Mouse (Mus musculus) liver, postnatal 0 days (tissue): ENCODE results near the gene Hhipl1. TPM values are rescaled to one million over a fixed set of nuclear protein-coding genes. Genes with fewer than 3 reads are reported as not detected.

ENCODE experiments used
- ATAC-seq: fragments of 200-750 bp; cut with Nextera tagmentation; 2 replicates; pipeline ENCODE4 v1.8.0; 2017; ENCODE audit warnings: mild to moderate bottlenecking, moderate library complexity
- DNase-seq: peaks from one replicate; pipeline ENCODE4 v3.0.0-alpha.2; 2016
- H3K27ac ChIP-seq: fragments of 300-500 bp; sonication (generic); 2 replicates; pipeline ENCODE4 v1.5.1; 2014; ENCODE audit warnings: antibody characterized with exemption, moderate library complexity, mild to moderate bottlenecking, low read depth
- H3K27me3 ChIP-seq: fragments of 300-500 bp; sonication (generic); 2 replicates; pipeline ENCODE4 v1.6.1; 2014; ENCODE audit warnings: low read length, control low read depth, mixed read lengths; ENCODE audit not compliant: insufficient read depth
- H3K36me3 ChIP-seq: fragments of 300-500 bp; sonication (generic); replicated peaks from 2 replicates; pipeline ENCODE4 v1.6.1; 2014; ENCODE audit warnings: mild to moderate bottlenecking, control low read depth, low read length, moderate library complexity, mixed read lengths; ENCODE audit not compliant: insufficient read depth
- H3K4me1 ChIP-seq: fragments of 300-500 bp; sonication (generic); 2 replicates; pipeline ENCODE4 v1.6.1; 2014; ENCODE audit warnings: antibody characterized with exemption, mild to moderate bottlenecking, control low read depth; ENCODE audit not compliant: insufficient read depth
- H3K4me2 ChIP-seq: fragments of 300-500 bp; sonication (generic); 2 replicates; pipeline ENCODE4 v1.6.1; 2014; ENCODE audit warnings: low read depth, mild to moderate bottlenecking, low read length, moderate library complexity, mixed read lengths
- H3K4me3 ChIP-seq: fragments of 300-500 bp; sonication (generic); 2 replicates; pipeline ENCODE4 v1.5.1; 2014; ENCODE audit warnings: low read depth, low read length
- H3K9ac ChIP-seq: fragments of 300-500 bp; sonication (generic); replicated peaks from 2 replicates; pipeline ENCODE4 v1.6.1; 2014; ENCODE audit warnings: mild to moderate bottlenecking, moderate library complexity
- H3K9me3 ChIP-seq: fragments of 300-500 bp; sonication (generic); 2 replicates; pipeline ENCODE4 v1.6.1; 2016; ENCODE audit warnings: mild to moderate bottlenecking, control low read depth, low read length, mixed read lengths
- CTCF ChIP-seq: sonication (generic); IDR thresholded peaks from 2 replicates; pipeline ENCODE4 v1.5.1; 2016; ENCODE audit warnings: antibody characterized with exemption, low read depth
- EP300 ChIP-seq: IDR thresholded peaks from 2 replicates; pipeline ENCODE4 v1.6.1; 2016; ENCODE audit warnings: antibody characterized with exemption, low read depth, mild to moderate bottlenecking
- WGBS: fragments of 180-500 bp; shearing (Covaris S2); extraction: QIAGEN DNeasy Blood & Tissue Kit; methylation state at CpG from one replicate; pipeline ENCODE4 v1.1.7; 2014; ENCODE audit not compliant: insufficient replicate concordance; 5-methylcytosine and 5-hydroxymethylcytosine counted together
- polyA plus RNA-seq: library from polyadenylated mRNA; unstranded; fragments of >200 nt; fragmentation: Nextera tagmentation; extraction: Ambion mirVana; gene quantifications from 2 replicates; pipeline ENCODE4 v1.2.1, GENCODE M21; 2015

The Hhipl1 gene
- polyA plus RNA-seq, 1 experiment from 2014 or later, result 0.02 TPM

DNA sequence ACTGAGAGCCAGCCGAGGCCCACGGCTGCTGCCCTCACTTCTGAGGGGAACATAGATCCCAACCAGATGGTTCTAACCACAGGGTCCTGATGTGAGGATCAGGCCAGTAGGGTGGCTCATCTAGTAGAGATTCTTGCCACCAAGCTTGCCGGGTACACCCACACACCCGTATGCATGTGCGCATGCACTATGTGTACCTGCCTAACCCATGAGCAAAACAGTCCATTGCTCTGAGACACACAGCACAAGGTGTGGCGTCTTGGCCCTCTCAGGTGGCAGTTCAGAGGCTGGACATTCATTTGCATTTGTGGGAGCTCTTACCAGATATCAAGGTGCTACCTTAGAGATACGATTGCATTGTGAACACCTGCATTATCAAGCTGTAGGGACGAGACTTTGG is 42.1 kb downstream of the Hhipl1 start:
- no peak overlapping the region for H3K4me2 ChIP-seq
- TF ChIP-seq CTCF (no peak), EP300 (no peak)
- ATAC-seq (no peak), DNase-seq (no peak)
- WGBS, result 68% methylated on average over 8 of the region's 8 CpGs
- H3K27me3 ChIP-seq, result peaks cover 14% of the 10 kb centered on the region; the same call in 1 of the 2 replicates
- H3K9me3 ChIP-seq, result no peaks in the 10 kb centered on the region
- H3K36me3 ChIP-seq, result no peaks in the 10 kb centered on the region
- H3K9ac ChIP-seq, result no peak overlapping the region
- H3K4me1 ChIP-seq, result no peaks in the 10 kb centered on the region
- H3K4me3 ChIP-seq, result no peak overlapping the region
- H3K27ac ChIP-seq, result no peak overlapping the region

- no peaks in the 10 kb centered on the region for H3K9me3 ChIP-seq
- no peak for ATAC-seq
- H3K4me2 ChIP-seq, result no peak overlapping the region
- H3K9ac ChIP-seq, result no peak overlapping the region
- H3K27me3 ChIP-seq, result peaks cover 18% of the 10 kb centered on the region
- no peak for DNase-seq
- no peak overlapping the region for H3K27ac ChIP-seq
- 57% methylated on average over 5 of the region's 5 CpGs for WGBS
- H3K4me3 ChIP-seq, result no peak overlapping the region
- H3K36me3 ChIP-seq, result no peaks in the 10 kb centered on the region
- H3K4me1 ChIP-seq, result no peaks in the 10 kb centered on the region
- TF ChIP-seq EP300 (no peak), CTCF (no peak)
Observed at GRCm38 (mm10) chr12:108349026-108349425, 43.0 kb downstream of the Hhipl1 start.

DNA sequence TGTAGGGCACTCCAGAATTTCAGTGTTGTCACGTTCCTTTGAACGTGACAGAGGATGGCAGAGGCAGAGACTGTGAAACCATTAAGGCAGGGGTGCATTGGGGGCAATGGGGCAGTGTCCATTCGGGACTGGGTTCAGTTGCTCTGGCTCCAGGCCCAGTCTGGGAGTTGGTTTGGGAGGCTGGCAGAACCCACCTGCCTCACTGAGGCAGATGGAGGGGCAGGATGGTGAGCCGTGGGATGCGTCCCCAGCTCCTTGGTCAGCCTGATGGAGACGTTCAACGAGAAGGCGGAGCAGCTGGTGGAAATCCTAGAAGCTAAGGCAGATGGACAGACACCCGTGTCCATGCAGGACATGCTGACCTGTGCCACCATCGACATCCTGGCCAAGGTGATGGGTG is 44.9 kb downstream of the Hhipl1 start:
- no peak overlapping the region for H3K27ac ChIP-seq
- H3K4me1 ChIP-seq, result no peaks in the 10 kb centered on the region
- no peak overlapping the region for H3K9ac ChIP-seq
- 79% methylated on average over 10 of the region's 10 CpGs for whole genome bisulfite sequencing
- no peaks in the 10 kb centered on the region for H3K9me3 ChIP-seq
- no peak for TF ChIP-seq EP300
- TF ChIP-seq CTCF, result no peak
- no peak overlapping the region for H3K4me3 ChIP-seq
- no peaks in the 10 kb centered on the region for H3K36me3 ChIP-seq
- H3K27me3 ChIP-seq, result peaks cover 20% of the 10 kb centered on the region
- DNase-seq (no peak), ATAC-seq (no peak)
- no peak overlapping the region for H3K4me2 ChIP-seq

DNA sequence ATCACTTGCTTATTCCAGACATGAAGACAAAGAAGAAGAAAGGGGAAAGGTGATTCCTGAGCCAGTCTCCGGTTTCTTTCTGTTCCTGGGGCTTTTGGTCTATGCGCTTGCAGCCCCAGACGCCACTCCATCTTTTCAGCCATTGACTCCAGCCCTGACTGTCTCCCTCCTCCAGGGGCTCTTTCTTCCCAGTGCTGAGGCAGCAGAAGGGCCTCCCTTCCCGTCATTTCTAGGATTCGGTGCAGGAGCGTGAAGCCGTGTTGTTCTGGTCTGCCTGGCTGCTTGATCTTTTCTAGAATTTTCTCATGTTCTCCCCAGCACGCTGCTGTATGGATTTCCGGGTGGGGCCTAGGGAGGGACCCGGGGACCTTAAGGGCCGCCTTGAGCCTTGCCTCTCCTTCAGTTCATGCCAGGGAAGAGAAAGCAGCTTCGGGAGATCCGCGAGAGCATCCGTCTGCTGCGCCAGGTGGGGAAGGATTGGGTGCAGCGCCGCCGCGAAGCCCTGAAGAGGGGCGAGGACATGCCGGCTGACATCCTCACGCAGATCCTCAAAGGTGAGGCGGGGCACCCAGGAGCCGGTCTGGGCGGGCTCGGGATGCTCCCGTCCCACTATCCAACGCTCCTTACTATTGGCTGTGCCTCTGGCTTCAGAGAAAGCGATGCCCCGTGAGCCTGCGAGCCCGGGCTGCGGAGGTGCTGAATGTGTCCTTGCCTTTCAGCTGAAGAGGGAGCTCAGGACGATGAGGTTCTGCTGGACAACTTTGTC is 46.5 kb downstream of the Hhipl1 start:
- 10% methylated on average over 35 of the region's 35 CpGs for WGBS
- Histone ChIP-seq H3K9me3 (no peaks in the 10 kb centered on the region), H3K27ac (no peak overlapping the region), H3K4me2 (0 out of 2 replicates have a peak overlapping the region, but pooled peaks have one; percentile 18), H3K4me1 (no peaks in the 10 kb centered on the region), H3K4me3 (no peak overlapping the region), H3K9ac (no peak overlapping the region), H3K27me3 (peaks cover 20% of the 10 kb centered on the region), H3K36me3 (no peaks in the 10 kb centered on the region)
- no peak for ATAC-seq
- no peak for DNase-seq
- TF ChIP-seq CTCF (no peak), EP300 (no peak)

DNA sequence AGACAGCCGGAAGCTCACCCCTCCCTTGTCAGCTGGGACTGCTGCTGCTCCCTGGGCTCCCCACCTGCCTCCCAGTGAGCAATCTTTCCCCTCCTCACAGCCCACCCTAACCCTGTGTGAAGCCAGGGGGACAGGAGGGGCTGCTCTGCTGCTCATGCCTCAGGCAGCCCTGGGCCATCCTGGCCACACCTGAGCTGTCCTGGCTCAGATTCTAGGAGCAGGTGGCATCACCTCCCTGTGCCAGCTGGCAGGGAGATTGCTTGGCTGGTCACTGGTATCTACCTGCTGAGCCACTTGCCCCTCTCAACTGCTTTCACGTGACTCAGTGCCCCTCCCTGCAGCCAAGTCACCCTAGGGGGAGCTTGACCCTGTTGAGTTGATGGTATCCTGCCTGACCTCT is 48.2 kb downstream of the Hhipl1 start:
- H3K9me3 ChIP-seq, result no peaks in the 10 kb centered on the region
- H3K27me3 ChIP-seq, result peaks cover 20% of the 10 kb centered on the region

GRCm38 (mm10) chr12:108355271-108355670 is 49.2 kb downstream of the Hhipl1 start:
- no peak overlapping the region for H3K4me2 ChIP-seq
- H3K4me3 ChIP-seq, result no peak overlapping the region
- TF ChIP-seq CTCF, result no peak
- no peaks in the 10 kb centered on the region for H3K4me1 ChIP-seq
- DNase-seq (no peak), ATAC-seq (no peak)
- H3K9ac ChIP-seq, result no peak overlapping the region
- no peaks in the 10 kb centered on the region for H3K9me3 ChIP-seq
- H3K36me3 ChIP-seq, result no peaks in the 10 kb centered on the region
- peaks cover 20% of the 10 kb centered on the region for H3K27me3 ChIP-seq
- no peak overlapping the region for H3K27ac ChIP-seq
- 60% methylated on average over 1 of the region's 1 CpGs for WGBS

More for the DNA sequence above, 48.2 kb downstream of the Hhipl1 start:
- Histone ChIP-seq H3K9ac (no peak overlapping the region), H3K4me3 (no peak overlapping the region), H3K36me3 (no peaks in the 10 kb centered on the region), H3K4me1 (no peaks in the 10 kb centered on the region), H3K27ac (no peak overlapping the region), H3K4me2 (no peak overlapping the region)
- ATAC-seq (no peak), DNase-seq (no peak)
- TF ChIP-seq EP300, result no peak
- 83% methylated on average over 2 of the region's 2 CpGs for WGBS

DNA sequence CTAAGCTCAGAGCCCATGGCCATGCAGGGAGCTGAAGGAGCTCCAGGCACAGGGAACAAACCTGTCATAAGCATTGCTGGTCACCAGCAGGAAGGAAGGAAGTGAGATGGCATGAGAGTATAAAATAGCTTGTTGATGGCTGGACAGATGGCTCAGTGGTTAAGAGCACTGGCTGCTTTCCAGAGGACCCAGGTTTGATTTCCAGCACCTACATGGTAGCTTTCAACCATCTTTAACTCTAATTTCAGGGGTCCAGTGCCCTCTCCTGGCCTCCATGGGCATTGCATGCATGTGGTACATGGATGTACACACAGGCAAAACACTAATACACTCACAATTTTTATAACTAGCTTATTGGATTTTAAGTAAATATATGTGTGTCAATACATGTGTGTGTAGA is 49.9 kb downstream of the Hhipl1 start:
- Histone ChIP-seq H3K36me3 (no peaks in the 10 kb centered on the region), H3K4me2 (no peak overlapping the region), H3K27ac (no peak overlapping the region), H3K4me3 (no peak overlapping the region), H3K4me1 (no peaks in the 10 kb centered on the region), H3K9me3 (no peaks in the 10 kb centered on the region), H3K27me3 (peaks cover 20% of the 10 kb centered on the region), H3K9ac (no peak overlapping the region)
- DNase-seq, result no peak
- ATAC-seq, result no peak
- no peak for TF ChIP-seq EP300
- TF ChIP-seq CTCF, result peak; percentile 28; the same call in 1 of the 2 replicates
